Mouse (Mus musculus) spleen, postnatal 0 days (tissue): ENCODE results near the gene Robo4. TPM values are rescaled to one million over a fixed set of nuclear protein-coding genes. Genes with fewer than 3 reads are reported as not detected.

Experiments
- polyA plus RNA-seq: library from polyadenylated mRNA; unstranded; fragments of >200 nt; fragmentation: Nextera tagmentation; extraction: Ambion mirVana; gene quantifications from 2 replicates; pipeline ENCODE4 v1.2.1, GENCODE M21; 2015

Gene Robo4
- 3.2 and 5.7 TPM in 2 replicates for polyA plus RNA-seq

DNA sequence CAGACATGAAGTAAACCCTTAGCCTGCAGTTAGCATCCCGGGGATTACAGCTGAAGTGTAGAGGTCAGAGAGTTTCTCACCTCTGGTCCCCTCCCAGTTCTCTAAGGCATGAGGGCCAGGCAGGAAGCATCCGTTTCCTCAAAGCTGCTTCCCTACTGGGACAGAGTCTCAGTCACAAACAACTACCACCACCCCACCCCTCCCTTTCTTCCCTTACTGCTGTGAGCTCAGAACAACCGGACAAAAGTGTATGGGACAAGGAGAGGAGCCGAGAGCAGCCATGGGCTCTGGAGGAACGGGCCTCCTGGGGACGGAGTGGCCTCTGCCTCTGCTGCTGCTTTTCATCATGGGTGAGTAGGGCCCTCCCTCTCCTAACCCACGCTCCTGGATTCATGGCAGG lies at the start of gene Robo4:
Robo4 (plus strand) TSS at position 96 of the 400 bp plus-strand sequence.

GRCm38 (mm10) chr9:37367301-37368080 lies 34.2 kb upstream of the Robo4 start, which contains the start of gene Hepacam:
Hepacam (plus strand) TSS chr9:37367351.

GRCm38 (mm10) chr9:37432720-37433421 lies 31.2 kb downstream of the Robo4 start, which contains the start of gene Robo3:
Robo3 (minus strand) TSS chr9:37433246.

Other genes starting within 250 kb of the Robo4 start
- 4.5 and 4.6 TPM in 2 replicates for gene Tmem218, start 193.7 kb upstream of the Robo4 start, polyA plus RNA-seq
- 1.1 and 2.3 TPM in 2 replicates for gene Slc37a2, start 146.2 kb upstream of the Robo4 start, polyA plus RNA-seq
- 6.2 and 7.6 TPM in 2 replicates for gene Ccdc15, start 53.5 kb upstream of the Robo4 start, polyA plus RNA-seq
- gene Hepacam, start 34.5 kb upstream of the Robo4 start, polyA plus RNA-seq, result not detected in 2 replicates
- gene Robo3, start 31.3 kb downstream of the Robo4 start, polyA plus RNA-seq, result 0.07 and 0.18 TPM in 2 replicates
- 7.6 and 10.2 TPM in 2 replicates for gene Msantd2, start 87.4 kb downstream of the Robo4 start, polyA plus RNA-seq
- gene Esam, start 126.2 kb downstream of the Robo4 start, polyA plus RNA-seq, result 34.9 and 48.7 TPM in 2 replicates
- gene Vsig2, start 137.4 kb downstream of the Robo4 start, polyA plus RNA-seq, result 2.4 and 2.9 TPM in 2 replicates
- 10.5 and 12.8 TPM in 2 replicates for gene Nrgn, start 151.0 kb downstream of the Robo4 start, polyA plus RNA-seq
- gene Siae, start 153.8 kb downstream of the Robo4 start, polyA plus RNA-seq, result 5.3 TPM in 2 replicates
- gene Spa17, start 211.8 kb downstream of the Robo4 start, polyA plus RNA-seq, result 2.9 and 3.0 TPM in 2 replicates